Mouse (Mus musculus): Measurements from ENCODE around the gene Mpc2. TPM values are rescaled to one million over a fixed set of nuclear protein-coding genes. Genes with fewer than 3 reads are reported as not detected.

Gene Mpc2
- polyA plus RNA-seq, 1 experiment from 2014 or later: 162 TPM

DNA sequence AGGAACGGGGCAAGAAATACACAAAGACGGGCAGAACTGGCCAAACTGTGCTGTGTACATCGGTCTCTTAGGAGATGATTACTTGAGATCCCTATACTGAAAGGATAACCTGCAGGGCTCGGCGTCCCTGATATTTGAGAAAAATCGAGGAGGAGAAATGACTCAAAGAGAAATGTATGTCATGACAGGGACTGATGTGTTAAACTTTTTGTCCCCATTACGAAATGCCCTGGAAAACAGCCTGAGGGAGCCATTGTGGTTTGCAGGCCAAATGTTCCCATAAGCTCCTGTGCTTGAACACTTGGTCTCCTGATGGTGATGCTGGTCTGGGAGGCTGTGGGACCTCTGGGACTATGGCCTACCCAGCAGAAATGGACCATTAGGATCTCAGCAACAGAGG lies 60.3 kb downstream of the Mpc2 start:
- no peak overlapping the region for H3K9ac ChIP-seq (replicated peaks)
- no peak for ATAC-seq
- 92% methylated on average over 7 of the region's 7 CpGs for WGBS

More for the DNA sequence above, 60.3 kb downstream of the Mpc2 start:
- no peaks in the 10 kb centered on the region for H3K9me3 ChIP-seq
- H3K4me3 ChIP-seq (replicated peaks): no peak overlapping the region
- H3K27ac ChIP-seq: no peak overlapping the region
- H3K27me3 ChIP-seq: no peaks in the 10 kb centered on the region
- no peak overlapping the region for H3K4me2 ChIP-seq (replicated peaks)
- no peaks in the 10 kb centered on the region for H3K36me3 ChIP-seq
- no peaks in the 10 kb centered on the region for H3K4me1 ChIP-seq (replicated peaks)

Other genes starting within 250 kb of the Mpc2 start
- gene Tiprl, start 223.6 kb upstream of the Mpc2 start, polyA plus RNA-seq (2015; fragmentation: Nextera tagmentation; extraction: Ambion mirVana): 135 and 136 TPM in 2 replicates
- gene Gpr161, start 164.8 kb upstream of the Mpc2 start, polyA plus RNA-seq (2015; fragmentation: Nextera tagmentation; extraction: Ambion mirVana): 3.9 and 4.4 TPM in 2 replicates
- gene Dcaf6, start 162 bp upstream of the Mpc2 start, polyA plus RNA-seq (2015; fragmentation: Nextera tagmentation; extraction: Ambion mirVana): 11.6 and 13.6 TPM in 2 replicates
- 0.11 and 0.15 TPM in 2 replicates for gene Adcy10, start 24.5 kb downstream of the Mpc2 start, polyA plus RNA-seq (2015; fragmentation: Nextera tagmentation; extraction: Ambion mirVana)
- 135 and 147 TPM in 2 replicates for gene Mpzl1, start 173.9 kb downstream of the Mpc2 start, polyA plus RNA-seq (2015; fragmentation: Nextera tagmentation; extraction: Ambion mirVana)
- 8.0 and 8.3 TPM in 2 replicates for gene Rcsd1, start 249.1 kb downstream of the Mpc2 start, polyA plus RNA-seq (2015; fragmentation: Nextera tagmentation; extraction: Ambion mirVana)